Mouse (Mus musculus): ENCODE measurements around the gene Olfr412.

Gene Olfr412

DNA sequence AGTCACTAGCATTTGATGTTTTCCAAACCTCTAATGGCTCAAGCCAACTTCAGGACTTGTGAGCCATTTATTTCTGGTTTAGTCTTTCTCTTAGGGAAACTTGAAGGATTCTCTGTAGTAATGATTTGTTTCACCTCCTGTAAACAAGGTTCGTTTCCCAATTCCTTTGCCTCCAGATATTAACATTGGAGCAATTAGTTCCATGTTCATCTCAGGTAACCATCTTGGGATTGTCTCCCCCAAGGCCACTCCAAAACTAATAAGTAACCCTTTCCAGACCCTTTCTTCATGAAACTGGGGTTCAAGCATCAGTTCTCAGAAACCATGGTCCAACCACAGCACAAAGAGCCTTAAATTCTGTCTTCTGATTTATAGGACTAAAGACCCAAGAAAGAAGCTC lies at the start of gene Olfr412:
Gene Olfr412, plus strand, starts transcription at position 301 of the 400 bp plus-strand sequence.
- DNase-seq (ENCODE audit: extremely low read depth, low read depth): no peak

DNA sequence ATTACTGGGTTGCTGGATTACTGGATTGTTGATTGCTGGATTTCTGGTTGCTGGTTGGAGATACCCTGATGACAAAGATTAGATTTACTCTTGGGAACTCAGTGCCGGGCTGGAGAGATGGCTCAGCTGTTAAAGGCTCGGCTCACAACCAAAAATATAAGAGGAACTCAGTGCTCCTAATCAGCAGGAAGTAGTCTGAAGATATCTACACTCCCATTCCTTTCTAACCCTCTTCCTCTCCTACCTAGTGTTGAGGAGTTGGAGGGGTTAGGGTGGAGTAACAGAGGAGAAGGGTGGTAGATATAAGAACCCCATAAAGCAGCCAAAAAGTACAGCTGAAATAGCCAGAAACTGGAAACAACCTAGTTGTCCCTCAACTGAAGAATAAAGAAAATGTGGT lies 35.8 kb upstream of the Olfr412 start:
- DNase-seq (ENCODE audit: extremely low read depth, low read depth): peak; percentile 52

DNA sequence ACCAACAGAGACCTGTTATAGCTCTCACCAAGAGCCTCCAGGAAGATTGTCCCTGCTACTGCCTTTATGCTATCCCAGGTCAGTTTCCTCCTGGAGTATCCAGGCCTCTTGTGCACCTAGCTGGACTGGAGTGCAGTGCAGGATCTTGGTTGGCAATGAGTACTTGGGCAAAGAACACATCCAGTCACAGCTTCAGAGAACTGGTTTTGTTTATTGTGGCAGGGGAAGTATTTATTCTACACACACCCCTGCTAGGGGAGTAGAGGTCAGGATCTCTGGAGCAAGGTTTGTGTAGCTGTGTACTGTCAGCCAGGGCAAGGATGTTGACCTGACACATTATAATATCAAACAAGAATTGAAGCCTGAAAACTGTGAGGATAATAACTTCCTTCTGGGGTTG lies 33.1 kb upstream of the Olfr412 start:
- DNase-seq (ENCODE audit: extremely low read depth, low read depth): no peak

DNA sequence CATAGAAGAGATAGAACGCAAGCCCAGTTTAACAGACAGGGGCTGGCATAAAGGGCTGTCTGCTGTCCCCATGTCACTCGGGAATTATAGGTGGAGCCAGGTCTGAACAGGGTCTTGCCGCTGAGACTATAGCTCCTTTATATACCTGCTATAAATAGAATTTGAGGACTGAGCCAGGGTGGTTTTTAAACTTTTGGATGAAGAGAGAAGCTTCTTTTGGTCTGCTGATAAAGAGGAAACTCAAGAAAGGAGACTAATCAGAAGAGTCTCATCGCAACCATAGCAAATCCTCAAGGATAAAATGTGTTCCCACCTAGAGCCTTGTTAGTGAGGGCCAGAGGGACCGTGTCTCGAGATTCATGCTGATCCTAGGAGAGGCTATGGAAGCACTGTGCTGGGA lies 23.9 kb upstream of the Olfr412 start, which contains the start of gene Olfr410:
Gene Olfr410, minus strand, starts transcription at position 101 of the 400 bp plus-strand sequence.
- DNase-seq (ENCODE audit: extremely low read depth, low read depth): no peak

DNA sequence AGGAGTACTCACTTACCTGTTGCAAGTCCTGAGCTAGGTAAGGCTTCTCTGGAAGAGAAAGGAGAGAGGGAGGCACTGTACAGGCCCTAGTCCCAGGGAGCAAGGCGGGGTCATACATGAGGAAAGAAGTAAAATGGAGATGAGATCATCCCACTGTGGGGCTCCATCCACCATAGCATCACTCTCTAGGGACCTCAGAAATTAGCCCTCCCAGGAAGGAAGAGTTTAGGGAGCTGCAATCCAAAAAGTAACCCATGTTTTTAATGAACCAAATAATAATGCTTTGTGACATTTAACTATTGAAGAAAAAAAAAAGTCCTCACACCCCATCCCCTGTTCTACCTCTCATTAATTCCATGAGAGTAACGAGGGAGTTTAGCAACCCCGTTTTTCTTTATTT lies 9.3 kb upstream of the Olfr412 start, which contains the start of gene Olfr411:
Gene Olfr411, minus strand, starts transcription at position 101 of the 400 bp plus-strand sequence.
- no peak for DNase-seq (ENCODE audit: extremely low read depth, low read depth)

DNA sequence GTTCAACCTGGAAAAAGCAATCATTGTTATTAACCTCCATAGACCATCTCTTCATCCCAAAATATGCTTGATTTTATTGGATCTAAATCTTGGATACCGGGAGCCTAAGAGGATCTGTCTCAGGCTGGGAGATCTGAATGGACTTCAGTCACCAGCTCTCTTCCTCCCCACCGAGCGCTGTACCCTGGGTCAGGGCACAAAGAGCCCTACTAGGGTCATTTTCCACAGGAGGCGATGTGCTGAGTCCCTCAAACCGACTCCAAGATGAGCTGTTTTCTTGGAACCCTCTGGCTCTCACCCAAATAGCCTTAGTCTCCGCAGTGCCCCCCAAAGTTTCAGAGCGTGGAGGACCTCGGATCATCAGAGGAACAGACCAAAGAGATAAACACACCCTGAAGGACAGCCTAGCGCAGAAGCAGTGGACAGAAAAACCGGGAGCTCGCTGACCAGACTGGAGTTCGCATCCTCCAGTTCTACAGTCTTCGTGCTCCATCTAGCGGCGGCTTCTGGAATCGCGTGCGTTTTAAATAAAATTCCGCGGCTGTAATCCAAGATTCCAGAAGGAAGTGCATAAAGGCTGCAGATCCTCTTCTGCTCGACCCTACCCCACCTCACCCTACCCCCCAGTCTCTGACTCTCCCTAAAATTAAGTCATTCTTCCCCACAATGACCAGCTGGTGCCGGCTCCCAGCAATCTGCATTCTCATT lies 9.7 kb downstream of the Olfr412 start:
- DNase-seq (ENCODE audit: extremely low read depth, low read depth): peak; percentile 31

DNA sequence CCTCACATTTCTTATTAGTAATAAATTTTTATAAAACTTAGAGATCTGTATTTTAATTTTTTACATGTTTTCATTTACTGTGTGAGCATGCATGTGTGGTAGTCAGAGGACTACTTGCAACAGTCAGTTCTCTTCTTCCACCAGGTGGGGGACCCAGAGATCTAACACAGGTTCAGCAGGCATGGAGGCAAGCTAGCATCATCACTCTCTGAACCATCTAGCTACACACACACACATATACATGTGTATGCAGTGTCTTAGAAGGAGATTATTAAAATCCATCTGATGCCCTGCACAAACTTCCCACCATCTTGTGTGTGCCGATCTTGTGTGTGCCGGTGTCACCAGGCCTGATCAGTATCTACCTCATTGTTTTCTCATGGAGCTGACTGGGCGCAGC lies 15.0 kb downstream of the Olfr412 start:
- DNase-seq (ENCODE audit: extremely low read depth, low read depth): peak; percentile 36

DNA sequence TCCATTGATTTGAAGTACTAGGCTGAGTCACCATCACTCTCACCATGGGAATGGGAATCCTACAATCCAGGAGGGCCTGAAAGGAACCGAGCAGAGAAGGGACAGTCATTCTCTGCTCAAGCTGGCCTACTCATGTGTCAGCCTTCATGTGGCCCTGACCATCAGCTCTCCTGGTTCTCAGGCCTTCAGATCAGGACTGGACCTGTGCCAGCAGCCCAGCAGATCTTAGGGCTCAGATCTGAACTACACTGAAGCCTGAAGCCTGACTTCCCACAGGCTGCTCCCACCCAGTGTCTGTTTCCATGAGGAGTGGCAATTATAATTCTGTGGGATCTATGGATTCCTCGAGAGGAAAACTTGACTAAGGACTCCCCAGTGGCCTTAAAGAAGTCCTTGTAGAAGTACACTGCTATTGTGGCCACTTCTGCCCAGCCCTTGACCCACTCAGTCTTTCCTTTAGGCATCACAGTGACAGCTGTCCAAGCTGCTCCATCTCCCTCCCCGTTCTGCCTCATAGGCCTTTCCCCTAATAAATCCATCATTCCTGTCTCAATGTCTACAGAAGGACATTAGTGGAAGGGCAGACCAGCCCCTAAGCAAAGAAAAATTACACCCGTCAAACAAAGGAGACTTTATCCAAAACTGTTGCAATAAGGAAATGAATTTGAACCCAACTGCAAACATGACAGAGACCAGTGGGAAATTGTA lies 17.5 kb downstream of the Olfr412 start:
- no peak for DNase-seq (ENCODE audit: extremely low read depth, low read depth)

DNA sequence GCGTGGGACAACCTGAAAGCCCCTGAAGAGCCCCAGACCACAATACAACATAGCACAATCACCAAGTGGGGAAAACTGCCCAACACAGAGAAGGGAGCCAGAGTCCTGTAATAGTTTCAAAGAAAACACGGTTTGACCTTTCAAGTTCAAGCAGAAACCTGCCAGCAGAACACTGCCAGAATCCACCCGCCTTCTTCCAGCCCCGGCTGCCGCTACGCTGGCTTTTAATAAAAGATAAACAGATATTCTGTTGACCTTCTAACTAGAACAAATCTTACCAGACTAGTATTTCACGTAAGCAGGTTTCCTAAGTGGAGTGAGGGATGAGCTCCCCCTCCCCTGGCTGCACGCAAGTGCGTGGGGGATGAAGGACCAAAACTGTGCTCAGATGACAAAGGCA lies 23.8 kb downstream of the Olfr412 start:
- DNase-seq (ENCODE audit: extremely low read depth, low read depth): no peak

DNA sequence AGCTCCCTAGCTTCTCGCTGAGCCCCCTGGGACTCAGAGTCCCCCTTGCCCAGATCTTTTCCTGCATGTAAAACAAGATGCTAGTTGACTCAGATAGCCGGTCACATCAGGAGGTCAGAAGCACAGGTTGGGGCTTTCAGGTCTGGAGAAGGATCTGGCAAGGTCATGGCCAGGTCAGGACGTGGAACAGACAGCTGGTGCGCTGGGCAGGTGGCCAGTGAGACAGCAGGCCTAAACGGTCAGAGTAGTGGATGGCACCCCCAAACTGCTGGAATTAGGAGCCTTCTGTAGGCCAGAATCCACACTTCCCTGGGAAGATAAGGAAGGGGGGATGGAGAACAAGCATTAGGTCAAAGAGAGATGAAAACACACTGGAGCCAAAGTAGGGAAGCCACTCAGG lies 25.3 kb downstream of the Olfr412 start:
- no peak for DNase-seq (ENCODE audit: extremely low read depth, low read depth)

DNA sequence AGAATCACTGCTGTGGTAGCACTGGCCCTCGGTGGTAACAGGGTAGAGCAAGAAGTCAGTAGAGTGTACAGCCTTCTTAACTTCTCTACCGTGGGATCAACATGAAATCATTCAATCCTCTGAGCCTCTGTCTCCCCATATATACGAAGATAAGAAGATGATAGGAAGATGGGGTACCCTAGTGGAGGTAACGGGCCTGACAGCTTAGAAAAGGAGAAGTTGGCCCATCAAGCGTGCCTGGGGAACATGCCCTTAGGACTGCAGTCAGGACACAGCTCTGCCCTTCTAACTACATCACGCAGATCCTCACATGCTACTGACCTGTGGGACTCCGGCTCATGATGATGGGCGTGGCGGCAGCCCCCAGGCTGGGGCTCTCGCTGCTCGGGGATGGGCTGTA lies 30.0 kb downstream of the Olfr412 start:
- DNase-seq (ENCODE audit: extremely low read depth, low read depth): peak; percentile 20

DNA sequence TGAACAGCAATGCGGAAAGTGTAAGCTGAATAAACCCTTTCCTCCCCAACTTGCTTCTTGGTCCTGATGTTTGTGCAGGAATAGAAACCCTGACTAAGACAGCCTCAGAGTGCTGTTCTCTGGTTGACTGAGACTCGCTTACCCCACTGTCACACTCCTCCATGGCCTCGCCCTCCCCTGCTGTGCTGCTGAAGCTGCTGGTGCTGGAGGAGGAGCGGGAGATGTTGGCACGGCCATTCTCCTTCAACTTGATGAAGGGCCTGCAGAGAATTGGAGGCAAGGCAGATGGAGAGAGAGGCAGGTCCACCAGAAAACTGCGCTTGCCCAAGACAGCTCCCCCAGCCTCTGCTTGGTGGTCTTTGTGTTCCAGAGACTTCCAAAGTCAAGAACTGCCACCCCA lies 31.0 kb downstream of the Olfr412 start:
- DNase-seq (ENCODE audit: extremely low read depth, low read depth): no peak

DNA sequence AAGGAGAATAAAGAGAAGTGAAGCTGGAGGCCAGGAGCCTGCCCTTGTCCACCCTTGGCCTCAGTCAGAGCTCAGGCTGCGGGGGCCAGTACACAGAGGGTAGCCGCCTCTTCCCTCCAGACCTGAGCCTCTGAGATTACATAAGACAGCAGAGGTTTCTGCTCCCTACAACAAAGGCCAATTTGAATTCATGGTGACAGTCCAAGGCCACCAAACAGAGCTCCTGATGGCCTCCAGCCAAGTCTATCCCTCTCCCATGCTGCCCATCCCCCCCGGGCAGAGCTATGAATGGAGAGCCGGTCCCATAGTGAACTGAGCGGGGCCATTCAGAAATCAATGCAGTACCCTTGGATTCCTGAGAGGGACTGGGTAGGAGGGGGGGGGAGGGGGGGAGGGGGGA lies 31.6 kb downstream of the Olfr412 start:
- DNase-seq (ENCODE audit: extremely low read depth, low read depth): no peak

DNA sequence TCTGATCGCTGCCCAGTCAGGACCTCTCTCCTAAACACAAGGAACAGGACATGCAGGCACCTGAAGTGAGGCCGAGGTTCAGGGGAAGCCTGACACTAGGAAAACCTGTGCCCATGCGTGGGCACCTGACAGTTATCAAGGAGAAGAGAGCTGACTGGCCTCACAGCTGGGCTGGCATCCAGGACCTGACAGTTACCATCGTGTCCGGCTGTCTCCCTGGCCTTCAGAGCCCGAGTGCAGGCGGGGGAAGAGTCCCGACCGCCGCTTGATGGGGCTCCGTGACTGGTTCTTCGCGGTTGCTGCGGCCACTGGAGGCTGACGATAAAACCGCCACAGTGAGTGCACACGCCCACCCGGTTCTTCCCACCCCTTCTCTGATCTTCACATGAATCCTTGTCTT lies 33.7 kb downstream of the Olfr412 start:
- no peak for DNase-seq (ENCODE audit: extremely low read depth, low read depth)

DNA sequence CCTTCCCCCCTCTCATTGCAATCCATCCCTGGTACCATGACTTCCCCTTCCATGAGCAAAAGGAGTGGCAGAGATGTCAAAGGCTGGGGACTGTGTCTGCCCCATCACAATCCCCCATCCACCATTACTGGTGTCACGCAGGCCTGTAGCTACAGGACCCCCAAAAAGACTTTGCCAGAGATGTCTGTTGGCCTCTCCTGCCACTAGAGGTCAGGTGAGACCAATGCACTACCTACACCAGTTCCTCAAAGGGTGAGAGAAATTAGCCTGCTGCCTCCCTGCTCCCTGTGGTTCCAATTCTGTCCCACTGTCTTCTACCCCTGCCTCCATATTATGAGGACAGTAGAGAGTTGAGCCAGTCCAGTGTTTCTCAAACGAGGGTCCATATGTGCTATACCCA lies 40.3 kb downstream of the Olfr412 start:
- DNase-seq (ENCODE audit: extremely low read depth, low read depth): no peak

DNA sequence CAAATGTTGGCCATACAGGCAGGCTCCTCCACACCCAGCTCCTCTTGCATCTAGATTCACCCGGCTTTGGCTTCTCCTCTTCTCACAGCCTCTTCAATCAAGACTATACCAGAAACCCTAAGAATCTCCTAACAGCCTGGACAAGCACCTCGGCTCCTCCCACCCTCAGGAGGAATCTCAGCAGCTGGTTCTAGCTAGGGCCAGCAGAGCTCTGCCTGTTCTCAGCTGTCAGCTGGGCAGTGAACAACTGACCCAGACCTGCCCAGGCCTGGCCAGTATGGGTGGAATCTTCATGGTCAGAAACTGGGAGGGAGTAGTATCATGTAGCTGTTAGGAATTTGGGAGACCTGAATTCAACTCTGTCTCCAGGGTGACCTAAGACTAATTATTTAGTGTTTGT lies 42.3 kb downstream of the Olfr412 start:
- DNase-seq (ENCODE audit: extremely low read depth, low read depth): no peak

DNA sequence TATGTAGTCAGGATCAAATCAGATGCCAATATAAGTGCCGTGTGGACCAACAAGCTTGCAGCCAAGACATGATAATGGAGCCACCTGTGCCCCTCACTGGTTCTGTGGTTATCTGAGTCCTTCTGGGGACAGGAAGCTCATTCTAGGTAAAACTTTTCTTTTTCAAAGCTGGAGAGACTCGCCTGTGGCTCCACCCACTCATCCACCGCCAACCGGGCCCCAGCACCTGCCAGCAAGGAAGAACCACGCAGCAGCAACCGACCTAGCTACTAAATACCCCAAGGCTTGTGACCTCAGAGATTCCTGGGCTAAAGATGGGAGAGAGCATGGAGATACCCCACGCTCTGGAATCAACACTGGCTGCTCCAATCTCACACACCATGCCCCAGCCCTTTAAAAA lies 43.3 kb downstream of the Olfr412 start:
- DNase-seq (ENCODE audit: extremely low read depth, low read depth): no peak

DNA sequence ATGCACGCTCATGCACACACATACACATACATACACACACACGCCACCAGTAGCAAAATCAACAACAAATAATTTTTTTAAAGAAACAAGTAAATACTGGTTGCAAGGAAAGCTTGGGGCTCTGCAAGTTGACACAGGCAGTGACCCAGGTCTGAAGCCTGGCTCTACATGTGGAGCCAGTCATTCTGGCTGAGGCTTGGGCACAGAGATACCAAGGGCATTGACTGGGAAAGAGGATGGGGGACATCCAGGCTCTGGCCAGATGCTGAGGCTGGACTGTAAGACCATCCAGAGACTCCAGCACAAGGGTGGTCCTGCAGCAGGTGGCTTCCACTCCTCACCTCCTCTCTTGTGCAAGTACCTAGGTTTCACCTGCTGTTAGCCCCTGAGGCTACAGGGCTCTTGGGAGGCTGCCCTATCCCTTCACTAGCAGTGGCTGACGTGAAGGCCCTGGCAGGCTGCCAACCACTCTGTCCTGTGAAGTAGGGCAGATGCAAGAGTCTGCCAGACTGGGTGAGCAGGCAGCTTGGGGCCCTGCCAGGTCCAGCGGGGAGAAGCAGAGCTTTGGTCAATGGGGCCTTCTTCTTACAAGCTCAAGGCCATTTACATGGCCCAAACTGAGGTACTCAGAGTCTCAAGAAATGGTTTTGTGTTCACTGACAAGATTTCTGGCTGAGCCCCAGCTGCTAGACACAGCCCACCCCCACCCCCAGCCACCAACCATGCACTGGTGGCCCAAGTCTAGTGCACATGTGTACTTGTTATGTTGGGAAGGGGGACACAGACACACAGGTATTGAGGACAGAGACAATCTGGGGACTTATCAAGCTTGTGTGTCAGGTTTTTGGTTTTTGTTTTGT lies 46.9 kb downstream of the Olfr412 start:
- no peak for DNase-seq (ENCODE audit: extremely low read depth, low read depth)

DNA sequence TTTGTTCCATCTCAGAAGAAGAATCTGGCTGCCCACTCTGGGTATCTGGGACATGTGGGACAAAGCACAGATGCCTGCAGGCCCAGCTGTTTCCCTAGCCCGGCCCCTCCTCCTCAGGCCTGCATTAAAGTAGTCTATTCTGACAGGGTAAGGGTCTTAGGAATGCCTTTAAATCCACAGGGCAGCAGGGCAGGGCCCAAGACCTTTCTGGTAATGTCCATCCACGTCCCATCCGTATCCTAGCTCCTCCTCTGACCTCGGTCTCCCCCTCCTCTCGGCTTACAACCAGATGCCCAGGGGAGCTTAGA lies 47.5 kb downstream of the Olfr412 start:
- DNase-seq (ENCODE audit: extremely low read depth, low read depth): no peak

DNA sequence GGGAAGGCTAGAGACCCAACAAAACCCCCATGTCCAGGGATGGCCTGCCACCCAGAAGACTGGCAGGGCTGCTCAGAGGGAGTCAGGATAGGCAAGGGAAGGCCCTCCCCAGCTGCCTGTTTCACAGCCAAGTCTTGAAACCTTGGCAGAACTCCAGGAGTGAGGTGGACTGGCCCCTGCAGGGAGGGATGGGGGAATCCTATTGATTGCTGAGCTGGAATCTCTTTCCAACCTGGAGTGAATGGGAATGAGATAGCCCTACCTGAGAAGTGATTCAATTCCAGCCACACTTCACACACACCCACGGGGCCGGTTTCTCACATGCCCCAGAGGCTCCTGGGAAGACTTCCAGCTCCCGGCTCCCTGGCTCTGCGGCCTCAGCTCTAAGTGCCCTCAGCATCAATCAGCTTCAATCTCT lies 47.9 kb downstream of the Olfr412 start:
- no peak for DNase-seq (ENCODE audit: extremely low read depth, low read depth)

DNA sequence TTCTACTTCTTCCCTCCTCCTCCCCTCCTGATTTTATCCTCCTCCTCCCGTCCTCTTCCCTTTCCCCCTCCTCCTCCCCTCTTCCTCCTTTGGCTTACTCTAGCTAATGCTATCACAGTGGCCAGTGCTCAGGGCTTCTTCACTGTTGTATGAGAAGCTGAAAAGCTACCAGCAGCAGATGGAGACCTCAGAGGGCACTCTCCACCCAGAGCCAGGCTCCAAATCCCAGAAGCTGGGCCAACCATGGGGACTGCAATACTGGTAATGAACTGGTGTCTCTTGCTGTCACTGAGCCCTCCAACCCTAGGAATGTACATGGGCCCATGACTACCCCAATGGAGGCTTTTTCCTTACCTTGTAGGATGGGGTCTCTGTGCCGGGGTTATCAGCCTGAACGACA lies 50.1 kb downstream of the Olfr412 start:
- DNase-seq (ENCODE audit: extremely low read depth, low read depth): no peak

DNA sequence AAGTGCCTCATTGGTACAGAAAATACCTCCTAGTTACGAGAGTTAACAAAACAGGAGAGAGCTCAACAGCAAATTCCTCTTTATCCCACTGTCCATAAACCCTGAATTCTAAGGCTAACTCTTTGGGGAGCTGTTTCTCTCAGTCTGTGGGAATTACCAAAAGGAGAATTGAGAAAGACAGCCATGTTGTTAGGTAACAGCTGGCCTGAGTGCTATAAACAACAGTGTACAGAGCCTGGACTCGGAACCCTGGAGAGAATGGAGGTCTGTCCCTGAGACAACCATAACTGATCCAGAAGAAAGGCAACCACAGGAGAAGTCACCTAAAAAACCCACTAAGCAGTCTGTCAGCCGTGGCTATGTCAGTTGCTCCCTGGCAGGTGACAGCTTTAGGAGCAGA lies 50.6 kb downstream of the Olfr412 start:
- no peak for DNase-seq (ENCODE audit: extremely low read depth, low read depth)

Measured in MEL-GATA-1-ER (cell line).